Mouse (Mus musculus): Measurements from ENCODE around the gene Fam174b.

Fam174b gene

GRCm38 (mm10) chr7:73816255-73816996, 76.3 kb downstream of the Fam174b start:
- DNase-seq: no peak

- no peak for DNase-seq
Measured at GRCm38 (mm10) chr7:73819366-73819765, 79.3 kb downstream of the Fam174b start.

All from thymus, adult 18-20 months (tissue).